Mouse (Mus musculus) bone marrow macrophage, adult 2 months (primary cell): Measurements from ENCODE around the gene 1700020N01Rik. TPM values are rescaled to one million over a fixed set of nuclear protein-coding genes. Genes with fewer than 3 reads are reported as not detected.

Experiments used
- H3K27ac ChIP-seq: 2 replicates; pipeline ENCODE4 v1.5.1; 2012; ENCODE audit warnings: low read depth, low read length; ENCODE audit not compliant: insufficient read depth
- H3K4me1 ChIP-seq: 2 replicates; pipeline ENCODE4 v1.6.1; 2012; ENCODE audit warnings: low read length; ENCODE audit not compliant: control insufficient read depth, insufficient read depth
- H3K4me3 ChIP-seq: 2 replicates; pipeline ENCODE4 v1.5.1; 2012; ENCODE audit warnings: mild to moderate bottlenecking, low read length, moderate library complexity; ENCODE audit not compliant: insufficient read depth
- CTCF ChIP-seq: IDR thresholded peaks from 2 replicates; pipeline ENCODE4 v1.5.1; 2012; ENCODE audit warnings: low read depth, mild to moderate bottlenecking, low read length, moderate library complexity
- POLR2A ChIP-seq: IDR thresholded peaks from 2 replicates; pipeline ENCODE4 v1.6.1; 2012; ENCODE audit warnings: mild to moderate bottlenecking, low read depth, low read length, borderline replicate concordance
- polyA plus RNA-seq: library from polyadenylated mRNA; stranded (reverse); fragments of >200 nt; gene quantifications from 2 replicates; pipeline ENCODE4 v1.2.4, GENCODE M21; 2012; ENCODE audit not compliant: missing spikeins, insufficient read depth, insufficient read length

1700020N01Rik gene
- not detected in 2 replicates for polyA plus RNA-seq

GRCm38 (mm10) chr10:21592896-21593380 lies at the start of gene 1700020N01Rik:
TSS of gene 1700020N01Rik (plus strand) at chr10:21593145.
- no peak for TF ChIP-seq POLR2A
- TF ChIP-seq CTCF = no peak
- Histone ChIP-seq H3K4me3 (no peak within 1 kb of the TSS), H3K27ac (no peak within 1 kb of the TSS), H3K4me1 (no peaks in the 10 kb centered on the region)

GRCm38 (mm10) chr10:21543576-21544278 lies 49.2 kb upstream of the 1700020N01Rik start:
- Histone ChIP-seq H3K4me3 (no peak overlapping the region), H3K4me1 (peaks cover 14% of the 10 kb centered on the region), H3K27ac (no peak overlapping the region)
- TF ChIP-seq CTCF = no peak
- TF ChIP-seq POLR2A = no peak

GRCm38 (mm10) chr10:21544721-21545120 lies 48.2 kb upstream of the 1700020N01Rik start:
- TF ChIP-seq POLR2A = no peak
- no peak for TF ChIP-seq CTCF
- Histone ChIP-seq H3K4me3 (no peak overlapping the region), H3K27ac (no peak overlapping the region), H3K4me1 (peaks cover 14% of the 10 kb centered on the region)

- Histone ChIP-seq H3K4me3 (no peak overlapping the region), H3K27ac (peak overlapping the region; percentile 27; the same call in 1 of the 2 replicates), H3K4me1 (peaks cover 14% of the 10 kb centered on the region)
- TF ChIP-seq POLR2A (no peak), CTCF (no peak)
Observed at GRCm38 (mm10) chr10:21545446-21545845, 47.5 kb upstream of the 1700020N01Rik start.

- TF ChIP-seq POLR2A = no peak
- no peak for TF ChIP-seq CTCF
- H3K4me1 ChIP-seq = peaks cover 14% of the 10 kb centered on the region
- H3K4me3 ChIP-seq = no peak overlapping the region
Observed at GRCm38 (mm10) chr10:21548871-21549505, 44.0 kb upstream of the 1700020N01Rik start.

GRCm38 (mm10) chr10:21552967-21553682 lies 39.8 kb upstream of the 1700020N01Rik start:
- TF ChIP-seq POLR2A = no peak
- no peak for TF ChIP-seq CTCF
- Histone ChIP-seq H3K4me1 (peaks cover 3% of the 10 kb centered on the region), H3K27ac (no peak overlapping the region), H3K4me3 (no peak overlapping the region)

More at GRCm38 (mm10) chr10:21548871-21549505, 44.0 kb upstream of the 1700020N01Rik start:
- H3K27ac ChIP-seq = no peak overlapping the region

- TF ChIP-seq POLR2A (no peak), CTCF (no peak)
- Histone ChIP-seq H3K4me3 (no peak overlapping the region), H3K4me1 (peaks cover 3% of the 10 kb centered on the region), H3K27ac (no peak overlapping the region)
Observed at GRCm38 (mm10) chr10:21553683-21554035, 39.3 kb upstream of the 1700020N01Rik start.

GRCm38 (mm10) chr10:21554896-21555580 lies 37.9 kb upstream of the 1700020N01Rik start:
- no peak overlapping the region for H3K4me3 ChIP-seq
- peaks cover 7% of the 10 kb centered on the region for H3K4me1 ChIP-seq
- TF ChIP-seq CTCF = no peak
- TF ChIP-seq POLR2A = no peak
- no peak overlapping the region for H3K27ac ChIP-seq

GRCm38 (mm10) chr10:21559769-21560168 lies 33.2 kb upstream of the 1700020N01Rik start:
- no peak overlapping the region for H3K4me3 ChIP-seq
- peaks cover 21% of the 10 kb centered on the region for H3K4me1 ChIP-seq
- TF ChIP-seq CTCF (no peak), POLR2A (no peak)
- H3K27ac ChIP-seq = no peak overlapping the region
